Mouse (Mus musculus) mesoderm, embryonic 11.5 days (tissue): Measurements from ENCODE around the gene Pigm.

Experiments
- DNase-seq: peaks from one replicate; pipeline ENCODE4 v3.0.0-alpha.2; 2012; ENCODE audit warnings: low read depth, low spot score

The Pigm gene

DNA sequence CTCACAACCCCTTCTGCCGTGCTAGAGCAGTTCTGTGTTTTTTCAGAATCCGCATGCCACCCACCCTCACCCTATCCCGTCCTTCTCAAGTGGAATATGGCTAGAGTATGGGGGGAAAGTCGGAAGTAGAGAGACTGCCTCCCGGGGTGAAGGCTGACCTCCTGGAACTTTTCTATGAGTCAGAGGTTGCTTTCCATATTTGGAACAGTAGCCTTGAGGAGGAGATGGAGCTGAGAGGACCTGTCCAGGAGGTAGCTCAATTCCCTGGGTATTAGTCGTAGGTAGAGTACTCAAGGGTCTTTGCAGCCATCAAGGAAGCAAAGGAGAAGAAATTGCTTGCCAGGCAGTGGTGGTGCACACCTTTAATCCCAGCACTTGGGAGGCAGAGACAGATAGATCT lies 24.3 kb upstream of the Pigm start:
- no peak for DNase-seq

DNA sequence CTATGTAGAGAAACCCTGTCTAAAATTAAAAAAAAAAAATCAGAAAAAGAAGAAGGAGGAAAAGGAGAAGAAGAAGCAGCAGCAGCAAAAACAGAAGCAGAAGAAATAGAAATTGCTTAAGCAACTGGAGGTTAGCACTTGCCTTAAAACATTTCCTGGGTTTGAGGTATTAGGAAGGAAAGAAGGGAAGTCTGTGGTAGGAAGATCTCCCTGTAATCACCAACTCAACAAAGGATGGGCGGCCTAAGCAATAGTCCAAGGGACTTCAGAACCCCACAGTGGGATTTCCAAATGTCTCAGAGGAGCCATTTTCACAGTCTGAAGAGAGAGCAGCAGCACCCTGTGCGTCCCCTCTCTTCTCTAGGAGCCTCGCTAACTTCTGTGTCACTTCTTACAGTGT lies 23.9 kb upstream of the Pigm start:
- DNase-seq = no peak

DNA sequence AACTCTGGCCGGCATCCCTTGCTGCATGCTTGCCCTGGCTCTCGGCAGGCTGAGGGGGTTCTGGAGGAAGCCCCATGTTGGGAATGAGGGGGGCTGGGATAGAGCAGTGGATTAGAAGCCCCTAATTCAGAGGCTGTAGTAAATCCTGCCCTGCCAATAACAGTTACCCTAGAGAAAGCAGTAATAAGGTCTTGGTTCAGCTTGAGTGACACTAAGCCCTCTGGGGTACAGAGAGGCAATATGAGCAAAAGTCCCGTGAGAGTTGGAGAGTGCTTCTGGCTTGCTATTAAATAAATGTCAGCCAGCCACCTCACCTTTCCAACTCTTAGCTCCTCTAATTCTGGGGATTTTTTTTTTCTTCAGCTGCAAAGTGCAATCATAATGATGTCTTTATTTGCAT lies 21.0 kb upstream of the Pigm start:
- DNase-seq = no peak

DNA sequence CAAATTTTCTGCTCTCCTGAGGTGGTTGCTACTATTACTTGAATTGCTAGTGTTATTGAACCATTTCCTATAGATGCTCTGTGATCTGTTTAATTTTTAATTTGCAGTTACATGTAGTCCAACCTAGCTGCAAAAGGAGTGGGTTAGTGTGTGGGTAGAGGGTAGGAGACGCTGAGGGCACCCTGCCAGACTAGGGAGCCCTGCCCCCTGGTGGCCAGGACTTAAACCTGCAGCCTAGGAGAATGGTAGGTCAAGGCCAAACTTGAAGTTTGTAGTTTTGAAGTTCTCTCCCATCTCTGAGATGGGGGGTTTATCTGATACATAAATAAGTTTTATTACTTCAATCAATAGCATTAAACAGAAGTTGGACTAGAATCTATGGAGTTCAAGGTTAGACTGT lies 18.8 kb upstream of the Pigm start:
- peak; percentile 59 for DNase-seq

DNA sequence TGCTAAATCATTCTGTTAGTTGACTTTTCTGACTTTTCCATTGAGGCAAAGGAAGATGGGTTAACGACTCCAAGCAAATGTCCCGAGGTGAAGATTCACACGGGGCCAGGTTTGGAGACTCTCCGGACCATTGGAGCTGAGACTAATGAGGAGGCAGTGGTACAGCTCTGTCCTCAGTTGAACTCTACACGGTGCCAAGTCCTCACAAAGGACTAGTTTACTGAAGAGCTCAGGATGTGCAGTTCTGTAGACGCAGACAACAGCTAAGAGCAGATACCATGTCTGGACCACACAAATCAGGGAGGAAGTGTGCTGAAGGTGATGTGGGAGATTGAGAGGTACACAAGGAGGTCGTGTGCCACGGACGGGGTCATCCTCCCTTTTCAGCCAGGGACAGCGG lies 18.0 kb upstream of the Pigm start:
- no peak for DNase-seq

DNA sequence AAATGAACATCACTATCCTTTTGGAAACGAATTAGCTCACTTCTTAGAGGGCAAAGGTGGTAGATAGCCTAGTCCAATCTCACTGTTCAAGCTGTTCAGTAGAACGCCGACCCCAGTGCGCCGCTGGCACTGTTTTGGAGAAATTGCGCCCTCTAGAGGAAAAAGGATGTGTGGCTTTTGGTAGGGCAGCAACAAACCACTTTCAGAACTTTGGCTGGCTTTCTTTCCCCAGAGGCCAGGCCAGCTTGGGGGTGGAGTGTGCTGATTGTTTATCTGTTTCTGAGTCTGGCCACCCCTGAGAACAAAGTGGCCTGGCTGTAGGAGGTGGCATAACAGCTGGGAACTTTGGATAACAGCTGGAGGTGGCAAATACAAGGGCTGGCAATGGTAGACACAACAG lies 11.7 kb upstream of the Pigm start:
- peak; percentile 66 for DNase-seq

DNA sequence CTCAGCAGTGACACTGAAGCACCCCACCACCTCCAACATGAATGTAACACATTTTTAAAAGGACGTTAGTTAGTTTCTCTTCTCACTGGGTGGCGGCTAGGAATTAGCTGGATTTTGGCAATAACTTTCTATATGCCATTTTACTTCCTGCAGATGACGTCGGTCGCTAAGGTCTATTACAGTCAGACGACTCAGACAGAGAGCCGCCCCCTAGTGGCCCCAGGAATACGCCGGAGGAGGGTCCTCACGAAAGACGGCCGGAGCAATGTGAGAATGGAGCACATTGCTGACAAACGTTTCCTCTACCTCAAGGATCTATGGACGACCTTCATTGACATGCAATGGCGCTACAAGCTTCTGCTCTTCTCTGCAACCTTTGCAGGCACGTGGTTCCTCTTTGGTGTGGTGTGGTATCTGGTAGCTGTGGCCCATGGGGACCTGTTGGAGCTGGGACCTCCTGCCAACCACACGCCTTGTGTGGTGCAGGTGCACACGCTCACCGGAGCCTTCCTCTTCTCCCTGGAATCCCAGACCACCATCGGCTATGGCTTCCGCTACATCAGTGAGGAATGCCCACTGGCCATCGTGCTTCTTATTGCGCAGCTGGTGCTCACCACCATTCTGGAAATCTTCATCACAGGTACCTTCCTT lies 7.5 kb upstream of the Pigm start:
- DNase-seq = peak; percentile 69

DNA sequence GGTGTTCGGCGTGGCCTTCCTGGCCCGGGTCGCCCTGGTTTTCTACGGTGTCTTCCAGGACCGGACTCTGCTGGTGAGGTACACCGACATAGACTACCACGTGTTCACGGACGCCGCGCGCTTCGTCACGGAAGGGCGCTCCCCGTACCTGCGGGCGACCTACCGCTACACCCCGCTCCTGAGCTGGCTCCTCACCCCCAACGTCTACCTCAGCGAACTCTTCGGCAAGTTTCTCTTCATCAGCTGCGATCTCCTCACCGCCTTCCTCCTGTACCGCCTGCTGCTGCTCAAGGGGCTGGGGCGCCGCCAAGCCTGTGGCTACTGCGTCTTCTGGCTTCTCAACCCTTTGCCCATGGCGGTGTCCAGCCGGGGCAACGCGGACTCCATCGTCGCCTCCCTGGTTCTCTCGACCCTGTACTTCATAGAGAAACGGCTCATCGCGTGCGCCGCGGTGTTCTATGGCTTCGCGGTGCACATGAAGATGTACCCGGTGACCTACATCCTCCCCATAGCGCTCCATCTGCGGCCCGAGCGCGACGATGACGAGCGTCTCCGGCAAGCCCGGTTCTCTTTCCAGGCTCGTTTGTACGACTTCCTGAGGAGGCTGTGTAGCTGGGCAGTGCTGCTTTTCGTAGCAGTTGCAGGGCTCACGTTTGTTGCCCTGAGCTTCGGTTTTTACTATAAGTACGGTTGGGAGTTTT lies 562 bp downstream of the Pigm start:
- peak; percentile 15 for DNase-seq

DNA sequence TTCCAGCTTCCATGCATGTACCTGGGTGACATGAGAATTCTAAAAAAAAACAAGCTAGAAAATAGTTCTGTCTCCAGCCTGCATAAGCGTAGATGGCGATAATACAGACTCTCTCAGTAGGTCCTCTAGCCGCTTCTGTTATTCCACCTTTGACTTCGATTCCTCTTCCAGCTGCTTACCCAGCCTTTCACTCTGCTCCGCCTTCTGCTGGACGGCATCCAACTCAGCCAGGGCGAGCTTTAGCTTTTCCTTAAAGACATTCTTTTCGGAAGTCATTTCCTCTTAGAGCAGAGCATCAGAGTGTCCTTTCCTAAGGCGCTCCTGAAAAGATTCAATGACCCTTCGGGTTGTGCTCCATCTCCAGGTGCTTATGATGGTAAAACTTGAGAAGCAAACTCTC lies 3.7 kb downstream of the Pigm start:
- DNase-seq = no peak

DNA sequence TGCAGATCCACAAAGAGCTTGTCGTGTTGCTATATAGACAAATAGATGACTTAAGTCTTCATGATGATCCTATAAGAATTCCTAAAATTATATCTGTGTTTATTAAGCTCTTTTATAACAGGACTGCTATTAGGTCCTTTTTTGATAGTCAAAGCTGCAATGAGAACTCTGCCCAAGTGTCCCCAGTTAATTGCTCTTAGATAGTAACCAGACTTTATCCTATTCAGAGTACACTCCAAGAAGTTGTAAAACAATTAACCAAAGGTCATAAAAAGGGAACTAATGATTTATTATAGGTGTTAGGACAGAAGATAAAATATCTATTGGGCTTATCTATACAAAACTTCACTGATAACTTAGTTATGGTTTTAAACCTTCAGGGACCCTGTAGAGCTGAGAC lies 5.7 kb downstream of the Pigm start:
- DNase-seq = no peak

DNA sequence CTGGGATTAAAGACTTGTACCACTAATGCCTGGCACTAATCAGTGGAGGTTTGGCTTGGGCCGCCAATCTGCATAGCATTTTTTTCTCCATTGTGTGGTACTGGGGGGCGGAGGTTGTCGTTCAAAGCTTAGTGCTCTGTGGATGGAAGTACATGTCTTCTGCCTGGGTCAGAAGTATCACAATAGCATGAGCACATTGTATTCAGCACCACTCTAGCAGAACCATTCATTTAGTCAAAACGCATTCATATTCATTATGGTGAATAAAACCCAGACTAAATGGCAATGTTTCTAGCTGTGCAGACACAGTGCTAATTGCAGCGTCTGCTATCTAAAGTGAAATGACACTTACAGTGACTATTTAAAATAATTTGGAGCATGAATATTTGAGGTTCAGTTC lies 10.9 kb downstream of the Pigm start:
- no peak for DNase-seq

DNA sequence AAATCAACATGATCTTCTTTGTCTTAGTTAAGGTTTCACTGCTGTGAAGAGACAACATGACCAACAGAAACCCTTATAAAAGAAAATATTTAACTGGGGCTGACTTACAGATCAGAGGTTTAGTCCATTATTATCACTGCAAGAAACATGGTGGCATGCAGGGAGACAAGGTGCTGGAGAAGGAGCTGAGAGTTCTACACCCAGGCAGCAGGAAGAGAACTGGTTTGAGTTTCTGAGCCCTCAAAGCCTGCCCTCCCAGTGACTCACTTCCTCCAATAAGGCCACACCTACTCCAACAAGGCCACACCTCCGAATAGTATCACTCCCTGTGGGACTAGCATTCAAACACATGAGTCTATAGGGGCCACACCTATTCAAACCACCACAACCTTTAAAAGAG lies 14.4 kb downstream of the Pigm start:
- no peak for DNase-seq

DNA sequence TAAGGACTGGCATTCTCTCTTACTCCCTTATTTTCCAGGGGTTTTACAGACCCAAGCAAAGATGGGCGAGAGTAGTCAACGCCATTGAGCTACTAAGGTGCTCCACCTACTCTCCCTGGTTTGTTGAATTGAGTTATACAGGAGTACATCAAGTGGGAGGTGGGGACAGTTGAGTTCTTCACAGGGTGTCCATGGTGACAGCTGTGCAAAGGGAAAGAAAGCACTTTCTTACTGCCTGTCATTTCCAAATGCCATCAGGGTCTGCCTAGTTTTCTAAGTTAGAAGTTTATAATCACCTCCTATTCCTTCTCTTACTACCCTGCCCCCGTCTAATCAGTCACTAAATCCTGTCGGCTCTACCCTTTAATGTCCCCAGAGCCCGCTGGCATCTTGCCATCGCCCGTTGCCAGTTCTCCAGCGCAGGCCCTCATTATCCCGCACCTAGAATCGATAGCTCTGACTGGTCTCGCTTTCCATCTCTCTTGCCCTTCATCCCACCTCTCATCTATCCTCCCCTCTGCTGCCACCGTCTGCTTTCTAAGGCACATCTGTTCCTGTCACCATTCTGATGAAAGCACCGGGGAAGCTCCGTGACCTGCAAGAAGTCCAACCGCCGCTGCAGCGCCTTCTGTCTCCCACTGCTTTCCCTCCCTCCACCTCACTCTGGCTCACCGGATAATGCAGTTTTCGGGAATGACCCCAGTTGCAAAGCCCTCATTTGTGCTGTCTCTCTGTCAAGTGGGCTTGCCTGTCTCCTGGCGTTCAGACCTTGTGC lies 15.6 kb downstream of the Pigm start:
- DNase-seq = peak; percentile 19

DNA sequence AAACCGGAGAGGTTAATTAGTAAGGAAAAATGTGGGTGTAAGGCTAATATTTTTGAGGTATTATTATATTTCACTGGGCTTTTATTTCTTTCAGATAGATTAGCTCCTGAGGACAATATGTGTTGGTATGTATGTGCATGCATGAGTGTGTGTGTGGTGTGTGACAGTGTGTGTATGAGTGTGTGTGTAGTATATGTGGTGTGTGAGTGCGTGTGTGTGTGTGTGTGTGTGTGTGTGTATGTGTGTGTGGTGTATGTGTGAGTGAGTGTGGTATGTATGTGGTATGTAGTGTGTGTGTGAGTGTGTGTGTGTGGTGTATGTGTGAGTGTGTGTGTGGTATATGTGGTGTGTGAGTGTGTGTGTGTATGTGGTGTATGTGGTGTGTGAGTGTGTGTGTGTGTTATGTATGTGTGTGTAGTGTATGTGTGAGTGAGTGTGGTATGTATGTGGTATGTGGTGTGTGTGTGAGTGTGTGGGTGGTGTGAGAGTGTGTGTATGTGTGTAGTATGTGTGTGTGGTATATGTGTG lies 16.4 kb downstream of the Pigm start:
- no peak for DNase-seq

DNA sequence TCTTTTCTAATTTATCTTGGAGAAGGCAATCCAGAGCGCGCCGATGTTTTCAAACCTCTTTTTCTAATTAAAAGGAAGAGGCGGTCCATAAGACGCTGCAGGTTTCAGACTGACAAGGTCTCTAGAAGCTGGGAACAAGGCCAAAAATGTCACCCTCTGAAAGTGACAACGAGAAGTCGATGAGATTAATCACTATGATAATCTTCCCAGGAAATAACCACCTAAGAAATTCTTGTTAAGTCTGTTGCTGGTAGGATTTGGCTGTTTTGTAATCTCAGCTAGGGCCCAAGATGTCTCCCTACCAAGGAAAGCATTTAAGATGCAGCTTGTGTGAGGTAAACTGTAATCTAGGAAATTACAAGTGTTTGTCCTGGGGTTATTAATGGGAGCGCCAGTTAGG lies 17.4 kb downstream of the Pigm start:
- DNase-seq = no peak

DNA sequence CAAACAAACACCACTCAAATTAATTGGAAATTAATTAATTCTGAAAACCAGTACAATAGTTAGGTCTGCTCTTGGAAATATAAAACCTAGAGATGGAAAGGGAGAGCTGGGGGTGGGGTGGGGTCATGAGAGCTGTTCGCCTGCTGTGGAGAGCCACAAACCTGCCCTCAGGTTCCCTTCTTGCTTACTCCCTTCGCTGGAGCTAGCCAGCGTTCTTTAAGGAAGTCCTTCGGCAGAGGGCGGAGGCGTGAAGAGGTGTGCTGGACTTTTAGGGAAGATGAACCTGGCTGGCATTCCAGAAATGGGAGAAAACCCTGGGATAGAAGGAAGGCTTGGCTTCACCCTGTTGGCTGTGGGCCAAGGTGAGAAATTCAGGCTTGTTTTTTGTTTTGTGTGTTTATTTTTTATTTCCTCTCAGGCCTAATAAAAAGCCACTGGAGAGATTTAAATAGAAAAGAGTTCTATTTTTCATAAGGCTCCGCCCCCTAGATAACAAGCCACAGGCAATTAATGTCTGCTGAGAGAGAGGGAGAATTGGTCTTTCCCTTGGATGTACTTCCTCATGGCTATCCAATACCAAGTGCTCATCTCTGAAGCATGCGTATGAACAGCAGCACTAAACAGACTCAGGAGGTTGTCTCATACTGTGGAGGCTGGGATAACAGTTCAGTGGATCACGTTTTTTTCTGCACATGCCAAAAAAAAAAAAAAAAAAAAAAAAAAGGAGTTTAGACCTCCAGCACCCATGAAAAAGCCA lies 20.8 kb downstream of the Pigm start:
- DNase-seq = no peak

DNA sequence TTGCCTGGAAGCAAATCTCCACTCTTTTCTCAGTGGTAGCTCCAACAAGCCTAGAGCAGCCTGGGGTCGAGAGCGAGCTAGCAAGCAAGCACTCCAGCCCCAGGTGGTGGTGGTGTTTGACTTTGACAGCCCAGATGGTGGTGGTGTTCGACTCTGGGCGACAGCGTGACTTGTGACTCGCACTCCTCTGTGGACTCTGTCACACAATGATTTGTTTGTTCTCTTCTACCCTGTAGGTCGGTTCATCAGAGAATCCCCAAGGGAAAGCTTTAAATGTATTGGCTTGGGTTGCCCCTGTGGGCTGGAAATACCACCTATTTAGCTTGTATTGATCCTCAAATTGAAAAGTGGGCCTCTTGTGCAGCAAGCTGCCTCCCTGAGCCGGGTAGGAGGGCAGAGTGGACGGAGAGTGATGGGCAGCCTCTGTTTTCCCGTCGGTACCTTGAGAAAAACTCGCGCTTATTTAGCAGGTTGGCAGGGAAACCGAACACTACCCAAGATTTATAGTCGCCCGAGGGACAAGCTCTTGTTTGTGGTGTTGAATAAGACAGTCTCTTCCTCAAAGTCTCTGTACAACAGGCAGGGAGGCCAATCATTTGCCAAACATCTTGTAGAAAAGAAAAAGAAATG lies 29.8 kb downstream of the Pigm start:
- peak; percentile 68 for DNase-seq

DNA sequence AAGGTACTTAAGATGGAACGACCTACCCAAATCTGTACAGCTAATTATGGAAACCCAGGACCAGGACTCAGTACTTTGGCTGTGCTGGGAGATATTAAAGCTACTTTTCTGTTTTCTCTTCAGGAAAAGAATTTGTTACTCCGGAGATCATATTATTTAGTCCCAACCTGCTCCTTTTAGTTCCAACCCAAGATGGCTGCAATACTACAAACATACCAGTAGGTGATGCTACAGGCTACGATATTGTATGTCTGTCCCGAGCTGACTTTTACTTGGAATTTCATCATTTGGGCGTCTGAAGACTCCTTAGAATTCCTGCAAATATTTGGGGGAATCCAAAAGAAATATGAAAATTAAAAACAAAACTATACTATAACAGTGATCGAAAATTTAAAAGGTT lies 32.6 kb downstream of the Pigm start:
- DNase-seq = peak; percentile 62

DNA sequence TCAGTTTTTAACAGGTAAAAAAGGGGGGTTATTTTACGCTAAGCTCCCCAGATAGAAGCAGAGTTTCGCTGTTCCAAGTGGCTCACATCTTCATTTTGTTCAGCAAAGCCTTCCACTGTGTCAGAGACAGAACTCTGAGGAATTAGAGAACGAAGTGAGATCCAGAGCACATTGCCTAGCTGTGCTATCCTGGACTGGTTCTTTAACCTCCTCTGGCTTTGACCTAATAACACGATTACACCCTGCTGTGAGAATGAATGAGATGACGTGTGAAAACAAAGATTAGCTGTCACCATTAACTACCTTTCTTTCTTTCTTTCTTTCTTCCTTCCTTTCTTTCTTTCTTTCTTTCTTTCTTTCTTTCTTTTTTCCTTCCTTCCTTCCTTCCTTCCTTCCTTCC lies 33.1 kb downstream of the Pigm start:
- DNase-seq = no peak

DNA sequence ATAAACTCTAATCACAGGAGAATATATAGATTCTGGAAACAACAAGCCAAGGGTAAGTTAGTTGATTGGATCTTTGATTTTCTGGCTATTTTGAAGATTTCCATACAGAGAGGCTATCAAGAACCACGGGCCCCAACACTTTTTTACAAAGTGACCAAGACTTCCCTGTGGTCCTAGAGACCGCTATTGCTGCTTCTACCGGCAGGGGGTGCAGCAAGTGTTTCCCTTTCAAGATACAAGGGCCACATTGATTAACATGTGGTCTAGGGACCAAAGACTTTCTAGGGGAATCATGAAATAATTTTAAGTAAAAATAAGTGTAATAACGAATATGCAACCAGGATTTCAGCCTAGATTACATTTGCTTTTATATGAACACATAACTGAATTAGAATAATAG lies 34.5 kb downstream of the Pigm start:
- DNase-seq = peak; percentile 63

DNA sequence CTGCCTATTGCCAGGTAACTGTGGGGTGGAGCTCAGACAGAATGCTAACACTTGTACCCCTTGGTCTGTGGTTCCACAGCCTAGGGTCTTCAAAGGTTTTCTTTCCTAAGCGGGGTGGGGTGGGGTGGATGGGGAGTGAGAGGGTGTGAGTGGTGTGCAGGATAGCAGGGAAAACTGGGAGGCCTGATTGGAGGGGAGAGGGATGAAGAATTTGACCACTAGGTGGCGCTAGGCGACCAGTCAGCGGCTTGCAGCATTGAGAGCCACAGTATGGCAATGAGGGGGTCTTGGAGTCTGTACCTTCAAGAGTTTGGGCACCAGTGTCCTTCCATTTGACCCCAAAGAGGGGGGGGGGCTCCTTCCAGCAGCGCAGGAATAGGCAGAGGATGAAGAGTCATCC lies 35.9 kb downstream of the Pigm start:
- DNase-seq = peak; percentile 73
